Mouse (Mus musculus) MEL (cell line): ENCODE measurements around the gene Il12rb1.

Source experiments
- BHLHE40 ChIP-seq: IDR thresholded peaks from 2 replicates; pipeline ENCODE4 v1.6.1; 2012; ENCODE audit warnings: low read depth, mild to moderate bottlenecking, inconsistent platforms, low read length, improper control_type of control experiment, borderline replicate concordance
- POLR2AphosphoS2 ChIP-seq: IDR thresholded peaks from 2 replicates; pipeline ENCODE4 v1.6.1; 2011; ENCODE audit warnings: low read length, improper control_type of control experiment
- ZMIZ1 ChIP-seq: IDR thresholded peaks from 2 replicates; pipeline ENCODE4 v1.6.1; 2012; ENCODE audit warnings: low read depth, mild to moderate bottlenecking, inconsistent platforms, low read length, improper control_type of control experiment, moderate library complexity

DNA sequence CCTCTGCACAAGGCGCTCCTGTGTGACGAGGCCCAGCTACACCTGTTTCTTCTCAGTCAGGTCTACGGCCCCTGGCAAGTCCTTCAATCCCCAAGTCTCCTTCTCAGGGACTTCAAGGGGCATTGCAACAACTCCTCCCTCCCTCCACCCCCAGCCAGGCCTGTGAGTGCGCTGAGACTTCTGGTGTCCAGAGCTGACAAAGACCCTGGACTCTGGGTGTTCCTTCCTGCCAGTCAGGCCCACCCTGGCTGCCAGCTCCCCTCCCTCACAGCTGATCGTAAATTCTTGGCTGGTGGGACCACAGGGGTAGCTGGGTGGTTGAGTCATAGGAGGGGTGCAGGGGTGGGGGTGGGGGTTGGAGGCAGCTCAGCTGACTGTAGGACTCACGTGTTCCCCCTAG lies 43.6 kb downstream of the Il12rb1 start:
- no peak for TF ChIP-seq ZMIZ1
- no peak for TF ChIP-seq POLR2AphosphoS2
- no peak for TF ChIP-seq BHLHE40
